Mouse (Mus musculus) embryonic facial prominence, embryonic 14.5 days (tissue): ENCODE measurements around the gene Cnep1r1. TPM values are rescaled to one million over a fixed set of nuclear protein-coding genes. Genes with fewer than 3 reads are reported as not detected.

ENCODE experiments used
- ATAC-seq: fragments of 200-750 bp; cut with Nextera tagmentation; 2 replicates; pipeline ENCODE4 v1.8.0; 2017; ENCODE audit warnings: low read depth, moderate number of reproducible peaks, moderate TSS enrichment
- DNase-seq: peaks from one replicate; pipeline ENCODE4 v3.0.0-alpha.2; 2015; ENCODE audit warnings: low spot score
- H3K27ac ChIP-seq: fragments of 300-500 bp; sonication (generic); replicated peaks from 2 replicates; pipeline ENCODE4 v1.5.1; 2014; ENCODE audit warnings: low read depth, mild to moderate bottlenecking, low read length, moderate library complexity
- H3K27me3 ChIP-seq: fragments of 300-500 bp; sonication (generic); replicated peaks from 2 replicates; pipeline ENCODE4 v1.6.1; 2014; ENCODE audit warnings: low read length; ENCODE audit not compliant: control insufficient read depth, insufficient read depth
- H3K36me3 ChIP-seq: fragments of 300-500 bp; sonication (generic); 2 replicates; pipeline ENCODE4 v1.6.1; 2014; ENCODE audit warnings: low read length, mixed read lengths; ENCODE audit not compliant: control insufficient read depth, insufficient read depth
- H3K4me1 ChIP-seq: fragments of 300-500 bp; sonication (generic); 2 replicates; pipeline ENCODE4 v1.6.1; 2014; ENCODE audit warnings: antibody characterized with exemption, low read length; ENCODE audit not compliant: control insufficient read depth, insufficient read depth
- H3K4me2 ChIP-seq: fragments of 300-500 bp; sonication (generic); 2 replicates; pipeline ENCODE4 v1.6.1; 2014; ENCODE audit warnings: low read depth, mild to moderate bottlenecking, low read length, moderate library complexity, mixed read lengths
- H3K4me3 ChIP-seq: fragments of 300-500 bp; sonication (generic); 2 replicates; pipeline ENCODE4 v1.5.1; 2014; ENCODE audit warnings: low read depth, mild to moderate bottlenecking, low read length
- H3K9ac ChIP-seq: fragments of 300-500 bp; sonication (generic); 2 replicates; pipeline ENCODE4 v1.6.1; 2014; ENCODE audit warnings: low read depth, mild to moderate bottlenecking, low read length, moderate library complexity, mixed read lengths
- H3K9me3 ChIP-seq: fragments of 300-500 bp; sonication (generic); 2 replicates; pipeline ENCODE4 v1.6.1; 2016; ENCODE audit warnings: low read length; ENCODE audit not compliant: control insufficient read depth
- WGBS: fragments of 180-500 bp; shearing (Covaris S2); extraction: QIAGEN DNeasy Blood & Tissue Kit; methylation state at CpG from one replicate; pipeline ENCODE4 v1.1.7; 2014; 5-methylcytosine and 5-hydroxymethylcytosine counted together
- microRNA-seq: library from miRNA; unstranded; fragments of <30 nt; microRNA quantifications from one replicate; pipeline ENCODE4, GENCODE M21; 2016; ENCODE audit warnings: borderline number of aligned reads
- polyA plus RNA-seq: library from polyadenylated mRNA; unstranded; fragments of >200 nt; fragmentation: Nextera tagmentation; extraction: Ambion mirVana; gene quantifications from 2 replicates; pipeline ENCODE4 v1.2.1, GENCODE M21; 2014

Cnep1r1 gene
- polyA plus RNA-seq, 1 experiment from 2014 or later = 48.3 TPM

GRCm38 (mm10) chr8:88160237-88160995 lies 41.8 kb downstream of the Cnep1r1 start:
- Histone ChIP-seq H3K4me3 (no peak overlapping the region), H3K27ac (no peak overlapping the region), H3K4me2 (no peak overlapping the region), H3K9me3 (no peaks in the 10 kb centered on the region), H3K9ac (no peak overlapping the region), H3K36me3 (peaks cover 91% of the 10 kb centered on the region), H3K4me1 (no peaks in the 10 kb centered on the region), H3K27me3 (no peaks in the 10 kb centered on the region)
- DNase-seq = no peak
- ATAC-seq = no peak
- WGBS = 89% methylated on average over 10 of the region's 10 CpGs

GRCm38 (mm10) chr8:88161439-88161838 lies 42.9 kb downstream of the Cnep1r1 start:
- H3K4me3 ChIP-seq = no peak overlapping the region
- DNase-seq (peak; percentile 55), ATAC-seq (no peak)
- no peak overlapping the region for H3K9ac ChIP-seq
- 78% methylated on average over 5 of the region's 5 CpGs for WGBS
- no peak overlapping the region for H3K4me2 ChIP-seq
- peaks cover 91% of the 10 kb centered on the region for H3K36me3 ChIP-seq
- H3K27ac ChIP-seq = no peak overlapping the region
- no peaks in the 10 kb centered on the region for H3K27me3 ChIP-seq
- H3K4me1 ChIP-seq = no peaks in the 10 kb centered on the region
- H3K9me3 ChIP-seq = no peaks in the 10 kb centered on the region

- ATAC-seq = no peak
- Histone ChIP-seq H3K27ac (no peak overlapping the region), H3K36me3 (peaks cover 27% of the 10 kb centered on the region), H3K4me3 (no peak overlapping the region), H3K4me1 (no peaks in the 10 kb centered on the region), H3K27me3 (no peaks in the 10 kb centered on the region), H3K4me2 (no peak overlapping the region), H3K9ac (no peak overlapping the region), H3K9me3 (no peaks in the 10 kb centered on the region)
- WGBS = 90% methylated on average over 7 of the region's 7 CpGs
- DNase-seq = no peak
These were observed 56.7 kb downstream of the Cnep1r1 start for GRCm38 (mm10) chr8:88175264-88175663.

- H3K27ac ChIP-seq = no peak overlapping the region
- no peaks in the 10 kb centered on the region for H3K27me3 ChIP-seq
- H3K4me1 ChIP-seq = no peaks in the 10 kb centered on the region
- H3K36me3 ChIP-seq = peaks cover 10% of the 10 kb centered on the region
- H3K4me2 ChIP-seq = no peak overlapping the region
- no peak overlapping the region for H3K9ac ChIP-seq
- no peak overlapping the region for H3K4me3 ChIP-seq
- 93% methylated on average over 8 of the region's 8 CpGs for WGBS
- DNase-seq (no peak), ATAC-seq (no peak)
- no peaks in the 10 kb centered on the region for H3K9me3 ChIP-seq
These were observed 58.7 kb downstream of the Cnep1r1 start for GRCm38 (mm10) chr8:88177291-88177690.

GRCm38 (mm10) chr8:88183121-88183520 lies 64.6 kb downstream of the Cnep1r1 start:
- Histone ChIP-seq H3K27ac (no peak overlapping the region), H3K4me2 (no peak overlapping the region), H3K4me1 (no peaks in the 10 kb centered on the region), H3K9ac (no peak overlapping the region), H3K27me3 (no peaks in the 10 kb centered on the region), H3K36me3 (no peaks in the 10 kb centered on the region), H3K9me3 (no peaks in the 10 kb centered on the region), H3K4me3 (no peak overlapping the region)
- DNase-seq (no peak), ATAC-seq (no peak)
- WGBS = 77% methylated on average over 2 of the region's 2 CpGs

Small RNA genes within 50 kb of the gene (microRNA-seq; reads per million reads assigned to microRNA genes)
- gene Mir7071 = 1.00 reads per million

Other genes starting within 250 kb of the Cnep1r1 start
- 23.1 and 24.8 TPM in 2 replicates for gene Zfp423, start 159.2 kb upstream of the Cnep1r1 start, polyA plus RNA-seq
- gene Heatr3, start 19.1 kb downstream of the Cnep1r1 start, polyA plus RNA-seq = 54.8 and 57.6 TPM in 2 replicates
- 10.0 and 12.0 TPM in 2 replicates for gene Tent4b, start 80.4 kb downstream of the Cnep1r1 start, polyA plus RNA-seq
- 7.3 and 7.7 TPM in 2 replicates for gene Adcy7, start 153.6 kb downstream of the Cnep1r1 start, polyA plus RNA-seq
- 67.1 and 68.4 TPM in 2 replicates for gene Brd7, start 243.4 kb downstream of the Cnep1r1 start, polyA plus RNA-seq